Mouse (Mus musculus) heart, postnatal 36 days (tissue): ENCODE measurements around the gene Atrnl1. TPM values are rescaled to one million over a fixed set of nuclear protein-coding genes. Genes with fewer than 3 reads are reported as not detected.
A peak's percentile ranks its signal among the peaks of the same experiment; 100 is the strongest.

Experiments
- DNase-seq, 2 experiments: peaks; one replicate each; pipeline ENCODE4 v3.0.0; 2021 to 2022
- intact Hi-C: fragments of 180-260 bp; cut with DNase I; formaldehyde crosslinking; loops from one replicate; pipeline ENCODE4 v1.15.1; 2025
- total RNA-seq, 2 experiments: library from RNA; stranded (reverse); gene quantifications; 2 replicates each; pipeline ENCODE4 v1.2.3; 2021

Atrnl1 gene
- total RNA-seq, 2 experiments from 2014 or later: 15.4 to 15.8 TPM

DNA sequence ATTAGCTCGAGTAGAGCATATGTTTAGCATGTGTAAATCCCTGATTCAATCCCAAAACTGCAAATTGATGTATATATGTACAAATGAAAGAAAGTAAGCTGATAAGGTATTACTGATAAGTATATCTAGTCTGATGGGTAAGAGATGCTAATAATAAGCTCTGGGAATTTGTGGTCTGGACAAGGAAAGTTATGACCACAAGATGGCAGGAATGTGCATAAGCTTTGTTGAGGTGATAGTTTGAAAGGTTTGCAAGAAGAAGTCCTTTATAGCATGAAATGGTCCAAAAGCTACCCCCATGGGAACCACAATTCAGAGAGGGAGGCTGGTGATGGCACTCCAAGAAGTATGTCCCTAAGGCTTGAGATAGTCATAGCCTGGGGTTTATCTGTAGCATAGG lies 289.2 kb downstream of the Atrnl1 start:
- intact Hi-C loops: loop anchor here (1.0 kb wide), 1 partner anchor 569 kb away; no protein-coding TSS in a partner anchor
- DNase-seq: no peak

DNA sequence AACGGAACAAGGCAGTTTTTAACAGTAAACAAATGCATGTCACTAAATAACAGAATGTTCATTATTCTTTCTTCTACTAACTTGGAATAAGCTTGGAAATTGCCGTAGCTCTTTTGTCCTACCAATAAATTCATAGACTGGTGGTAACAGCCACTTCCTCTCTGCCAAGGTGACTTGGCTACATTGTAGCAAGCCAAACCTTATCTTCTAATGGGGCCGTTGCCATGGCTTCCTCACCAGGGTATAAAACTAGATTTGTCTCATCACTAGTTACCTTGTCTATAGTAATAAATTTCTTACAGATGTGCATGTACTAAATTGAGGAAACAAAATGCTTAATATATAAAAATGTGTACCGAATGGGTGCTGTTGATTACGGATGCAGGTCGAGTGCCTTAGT lies 298.6 kb downstream of the Atrnl1 start:
- intact Hi-C loops: no loop called here
- no peak for DNase-seq

DNA sequence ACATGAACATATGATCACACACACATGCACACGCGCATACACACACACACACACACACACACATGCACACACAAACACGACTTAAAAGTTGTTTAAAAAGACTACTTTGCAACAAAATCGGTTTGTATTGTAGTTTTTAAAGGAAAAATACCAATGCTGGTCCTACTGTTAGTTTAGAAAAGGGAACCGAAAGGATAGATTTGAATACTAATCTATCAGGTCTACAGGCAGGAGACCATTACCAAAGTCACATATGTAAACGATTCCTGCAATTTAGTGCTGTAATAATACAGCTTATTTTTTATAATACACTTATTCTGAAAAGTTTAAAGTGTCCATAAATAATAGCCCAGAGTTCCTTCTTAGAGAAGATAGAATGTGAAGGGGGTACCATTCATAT lies 299.8 kb downstream of the Atrnl1 start:
- intact Hi-C loops: no loop called here

DNA sequence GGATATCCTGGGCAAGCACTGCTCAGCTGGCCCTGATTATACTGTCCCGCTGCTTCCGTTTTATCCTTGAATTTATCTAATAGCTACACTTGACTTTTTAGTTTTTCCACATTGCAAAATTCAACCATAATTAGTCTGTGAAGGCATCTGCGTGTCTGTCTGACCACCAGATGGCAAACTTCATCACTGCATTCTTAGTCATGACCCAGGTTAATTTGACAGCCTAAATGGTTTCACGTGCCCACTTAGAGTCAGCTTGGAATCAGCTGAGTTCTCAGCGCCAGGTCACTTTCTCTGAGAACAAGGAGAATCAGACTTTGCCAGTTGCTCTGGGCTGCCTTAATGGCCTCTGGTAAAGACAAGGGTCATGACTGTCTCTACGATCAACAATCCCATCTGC lies 305.5 kb downstream of the Atrnl1 start:
- intact Hi-C loops: loop anchor here (2.0 kb wide), 1 partner anchor 552 kb away; no protein-coding TSS in a partner anchor
- DNase-seq: no peak

More for the DNA sequence above, 299.8 kb downstream of the Atrnl1 start:
- no peak for DNase-seq

DNA sequence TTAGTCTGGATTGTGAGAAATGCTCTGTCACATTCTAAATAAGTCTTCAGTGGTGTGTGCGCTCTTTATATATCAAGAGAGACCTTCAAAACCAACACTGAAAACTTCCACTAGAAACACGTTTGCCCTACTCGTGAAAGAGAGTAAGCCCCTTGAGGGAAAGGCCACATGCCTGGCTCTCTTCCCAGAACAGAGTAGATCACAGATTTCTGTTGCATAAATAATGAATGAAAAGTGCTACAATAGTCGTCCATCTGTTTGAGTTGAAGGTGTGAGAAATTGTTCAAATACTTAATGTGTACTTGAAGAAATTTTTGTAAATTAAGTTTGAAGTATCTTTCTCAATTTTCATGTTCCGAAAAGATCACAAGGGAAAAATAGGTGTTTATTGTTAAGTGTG lies 312.2 kb downstream of the Atrnl1 start:
- no peak for DNase-seq
- intact Hi-C loops: no loop called here

DNA sequence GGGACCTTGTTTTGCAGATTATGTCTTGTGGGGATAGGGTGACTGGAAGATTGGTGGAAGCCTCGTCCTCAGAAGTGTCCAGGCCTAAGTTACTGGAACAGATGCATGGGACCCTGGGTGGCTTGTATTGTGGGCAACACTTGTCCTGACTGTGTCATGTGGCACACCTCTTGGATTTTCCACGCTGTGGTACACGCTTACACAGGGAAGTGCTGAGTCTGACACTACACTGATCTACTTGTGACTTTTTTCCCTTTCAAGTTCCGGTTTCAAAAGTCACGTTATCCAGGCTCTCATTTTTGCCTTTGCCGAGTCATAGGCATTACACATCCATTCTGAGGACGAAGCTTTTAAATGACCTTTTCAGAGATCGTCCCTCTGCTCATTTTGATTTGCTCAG lies 314.0 kb downstream of the Atrnl1 start:
- no peak for DNase-seq
- intact Hi-C loops: no loop called here

DNA sequence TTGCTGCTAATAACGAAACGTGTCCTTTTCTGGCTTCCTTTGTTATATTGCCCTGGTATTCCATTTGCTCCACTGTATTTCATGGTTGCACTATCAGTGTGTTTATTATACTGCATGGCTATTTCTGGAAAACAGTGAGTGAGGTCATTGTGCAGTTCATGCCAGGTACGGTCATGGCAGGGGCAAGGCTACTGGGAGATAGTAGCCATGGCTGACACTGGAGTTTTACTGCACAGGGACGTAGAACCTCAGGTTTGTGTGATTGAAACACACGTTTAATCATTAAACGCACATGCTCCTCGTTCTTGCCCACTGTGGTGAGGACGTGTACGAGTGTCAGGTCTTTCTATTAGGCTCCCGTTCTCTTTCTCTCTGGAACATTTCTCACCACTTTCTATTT lies 314.8 kb downstream of the Atrnl1 start:
- DNase-seq: peak in 1 of 2 experiments; percentile 34
- intact Hi-C loops: no loop called here

DNA sequence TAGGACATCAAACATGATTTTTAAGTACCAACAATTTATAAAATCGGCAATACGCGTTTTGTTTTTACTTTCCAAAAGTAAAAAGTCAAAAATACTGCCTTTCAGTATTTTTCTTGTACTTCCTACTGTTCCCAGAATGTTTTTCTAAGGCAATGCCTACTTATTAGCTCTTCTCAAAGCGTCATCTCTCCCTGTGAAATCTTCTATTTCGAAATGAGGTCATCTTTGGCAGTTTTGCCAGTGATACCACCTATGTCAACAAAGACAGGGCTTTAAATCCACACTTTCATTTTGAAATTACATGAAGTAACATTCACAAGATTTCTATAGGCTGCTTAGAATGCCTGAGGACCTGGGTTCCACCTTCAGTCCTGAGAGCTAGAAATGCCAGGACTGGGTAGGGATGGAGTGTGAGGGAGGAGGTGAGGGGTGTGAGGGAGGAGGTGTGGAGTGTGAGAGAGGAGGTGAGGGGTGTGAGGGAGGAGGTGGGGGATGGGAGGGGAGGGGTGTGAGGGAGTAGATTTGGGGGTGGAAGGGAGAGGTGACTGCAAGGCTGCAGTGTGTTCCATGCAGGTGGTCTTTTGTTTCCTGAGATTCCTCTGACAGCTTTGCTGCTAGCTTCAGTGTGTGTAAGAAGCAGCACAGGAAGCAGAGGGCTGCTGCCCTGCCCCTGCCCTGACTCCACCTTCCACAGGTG lies 315.5 kb downstream of the Atrnl1 start:
- no peak for DNase-seq
- intact Hi-C loops: no loop called here

DNA sequence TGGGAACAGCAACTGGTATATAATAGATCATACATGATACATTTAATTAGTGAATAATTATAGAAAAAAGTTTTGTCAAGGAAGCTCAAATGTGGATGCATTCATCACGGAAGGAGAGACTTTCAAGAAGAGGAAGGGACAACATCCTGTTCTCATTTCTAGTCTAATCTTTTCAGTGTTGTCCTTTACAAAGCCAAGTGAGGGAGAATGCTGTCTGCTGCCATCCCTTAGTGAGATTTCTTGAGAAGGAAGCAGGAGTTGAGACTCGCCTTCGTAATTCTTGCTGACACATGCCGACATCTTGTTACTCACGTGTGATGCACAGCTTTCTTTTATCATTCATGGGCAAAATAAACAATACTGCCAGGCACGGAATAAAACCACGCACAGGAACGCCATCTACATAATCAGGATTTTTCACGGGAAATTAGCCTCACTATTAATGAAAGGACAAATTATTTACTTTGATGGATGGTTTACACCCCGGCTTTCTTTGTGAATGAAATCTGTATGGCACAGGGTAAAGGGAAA lies 316.2 kb downstream of the Atrnl1 start:
- no peak for DNase-seq
- intact Hi-C loops: no loop called here

DNA sequence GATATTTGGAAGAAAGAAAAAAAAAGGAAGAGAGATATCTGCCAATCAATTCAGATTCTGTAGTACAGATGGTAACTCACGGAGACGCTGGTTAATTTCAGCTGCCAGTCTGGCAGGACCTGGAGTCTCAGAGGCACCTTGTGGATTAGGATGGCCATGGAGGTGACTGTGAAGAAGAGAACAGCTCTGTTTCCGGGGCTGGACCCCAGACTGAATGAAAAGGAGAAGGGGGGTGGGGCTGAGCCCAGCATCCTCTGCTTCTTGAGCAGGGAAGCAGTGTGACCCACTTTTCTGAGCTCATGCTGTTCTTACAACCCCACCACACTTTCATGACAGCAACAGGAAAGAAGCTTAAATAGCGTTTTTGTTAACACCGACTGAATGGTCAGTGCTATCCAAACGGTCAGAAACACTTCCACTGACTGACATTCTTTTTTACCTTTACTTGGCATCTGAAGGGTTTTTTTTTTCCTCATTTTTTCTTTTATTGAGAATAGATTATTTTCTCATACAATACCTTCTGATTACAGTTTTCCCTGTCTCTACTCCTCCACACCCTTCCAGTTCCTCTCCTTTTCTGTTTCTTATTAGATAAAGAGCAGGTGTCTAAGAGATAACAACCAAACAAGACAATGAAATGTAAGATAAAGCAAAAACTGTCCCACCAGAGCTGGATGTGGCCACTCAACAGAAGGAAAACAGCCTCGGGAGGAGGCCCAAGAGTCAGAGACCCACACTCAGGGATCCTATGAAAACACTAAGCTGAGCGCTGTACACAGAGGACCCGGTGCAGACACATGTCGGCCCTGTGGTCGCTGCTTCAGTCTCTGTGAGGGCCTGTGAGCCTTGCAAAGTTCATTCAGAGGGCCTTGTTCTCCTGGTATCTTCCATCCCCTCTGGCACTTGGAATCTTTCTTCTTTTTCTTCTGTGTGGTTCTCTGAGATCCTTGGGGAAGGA lies 317.0 kb downstream of the Atrnl1 start:
- intact Hi-C loops: no loop called here
- no peak for DNase-seq

DNA sequence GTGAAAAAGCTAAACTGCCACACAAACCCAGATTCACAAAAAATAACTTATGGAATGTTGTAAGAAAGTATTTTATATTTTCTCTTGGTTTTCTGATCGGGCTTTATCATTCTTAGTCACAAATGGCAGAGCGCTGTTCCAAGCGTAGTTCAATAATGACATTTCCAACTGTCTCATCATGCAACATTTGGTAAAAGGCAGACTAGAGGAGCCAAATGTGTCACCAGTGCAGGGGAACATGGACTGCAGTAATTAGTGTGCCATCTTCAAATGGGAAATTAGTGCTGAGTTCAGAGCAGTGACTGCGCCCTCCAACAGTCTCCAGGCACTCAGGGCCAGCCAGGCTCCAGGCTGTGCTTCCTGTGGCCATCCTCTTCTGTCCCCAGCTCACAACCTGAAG lies 320.8 kb downstream of the Atrnl1 start:
- intact Hi-C loops: no loop called here
- no peak for DNase-seq

DNA sequence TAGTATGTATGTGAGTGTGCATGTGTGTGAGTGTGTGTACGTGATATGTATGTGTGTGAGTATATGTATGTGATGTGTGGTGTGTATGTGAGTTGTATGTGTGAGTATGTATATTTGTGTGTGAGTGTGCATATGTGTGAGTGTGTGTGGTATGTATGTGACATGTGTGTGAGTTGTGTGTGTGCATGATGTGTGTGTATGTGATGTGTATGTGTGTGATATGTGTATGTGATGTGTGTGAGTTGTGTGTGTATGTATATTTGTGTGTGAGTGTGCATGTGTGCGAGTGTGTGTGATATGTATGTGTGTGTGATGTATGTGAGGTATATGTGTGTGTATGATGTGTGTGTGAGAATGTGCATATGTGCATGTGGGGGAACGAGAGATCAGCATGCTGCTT lies 326.0 kb downstream of the Atrnl1 start:
- no peak for DNase-seq
- intact Hi-C loops: no loop called here

DNA sequence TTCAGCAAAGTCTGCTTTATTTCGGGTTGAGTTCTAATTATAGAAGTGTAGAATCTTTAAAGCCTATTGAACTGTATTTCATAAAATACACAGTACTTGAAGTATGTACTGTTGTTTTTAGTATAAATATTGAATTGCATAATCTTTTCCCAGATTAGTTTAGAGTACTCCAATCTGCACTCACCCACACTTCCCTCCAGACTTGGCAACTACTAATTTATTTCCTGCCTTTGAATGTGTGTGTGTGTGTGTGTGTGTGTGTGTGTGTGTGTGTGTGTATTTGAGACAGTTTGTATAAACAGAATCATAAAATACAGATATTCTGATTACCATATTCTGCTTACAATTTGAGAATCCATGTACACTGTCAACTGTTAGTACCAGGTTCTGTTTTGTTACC lies 328.3 kb downstream of the Atrnl1 start:
- no peak for DNase-seq
- intact Hi-C loops: no loop called here

DNA sequence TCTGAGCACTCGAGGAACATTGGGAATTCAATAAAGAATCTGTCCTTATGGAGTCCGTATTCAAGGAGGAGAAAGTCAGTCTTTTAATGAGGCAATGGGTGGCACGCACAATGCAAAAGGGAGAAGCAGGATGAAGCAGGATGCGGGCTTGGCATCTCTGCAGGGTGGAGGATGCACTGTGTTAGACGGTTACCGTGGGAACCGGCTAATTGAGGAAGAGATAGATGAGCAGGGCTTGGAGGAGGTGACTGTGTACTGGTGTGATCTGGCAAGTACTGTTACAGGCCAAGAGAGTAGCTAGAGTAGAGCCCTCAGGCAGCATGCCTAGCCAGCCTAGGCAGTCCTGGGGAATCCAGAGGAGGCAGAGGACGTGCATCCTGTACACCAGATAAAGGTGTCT lies 330.7 kb downstream of the Atrnl1 start:
- intact Hi-C loops: no loop called here
- no peak for DNase-seq

DNA sequence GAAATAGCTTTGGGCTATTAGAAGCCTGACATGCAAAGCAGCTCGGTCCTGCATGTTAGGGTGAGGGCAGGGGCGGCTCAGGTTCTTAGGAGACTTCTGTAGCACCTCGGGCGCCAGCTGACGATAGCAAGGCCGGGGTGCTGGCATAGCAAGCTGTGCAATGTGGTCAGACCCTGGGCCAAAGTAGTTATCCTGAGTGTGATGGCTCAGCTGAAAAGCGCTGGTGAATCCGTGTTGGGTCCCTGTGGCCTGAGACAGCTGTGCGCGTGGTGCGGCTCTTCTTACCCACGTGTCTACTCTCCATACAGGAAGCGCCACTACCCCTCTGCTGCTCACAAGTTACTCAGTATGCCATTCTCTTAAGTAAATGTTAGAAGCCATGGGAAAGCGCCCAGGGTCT lies 331.4 kb downstream of the Atrnl1 start:
- no peak for DNase-seq
- intact Hi-C loops: no loop called here

DNA sequence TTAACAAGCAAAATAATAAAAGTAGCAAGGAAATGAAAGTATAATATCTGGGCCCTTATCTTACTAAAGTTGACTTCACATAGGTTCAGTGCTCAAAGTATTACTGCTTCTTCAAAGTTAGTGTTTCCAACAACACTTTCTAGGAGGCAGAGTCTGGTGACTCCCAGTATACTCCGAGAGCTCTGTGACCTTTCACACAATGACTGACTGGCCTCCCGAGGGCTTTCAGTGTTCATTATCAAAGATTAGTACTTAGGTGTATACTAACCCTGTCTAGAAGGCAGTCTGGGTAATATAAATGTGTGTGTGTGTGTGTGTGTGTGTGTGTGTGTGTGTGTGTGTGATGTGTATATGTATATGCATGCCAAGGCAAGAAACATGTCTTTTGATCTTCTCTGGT lies 332.5 kb downstream of the Atrnl1 start:
- intact Hi-C loops: no loop called here
- DNase-seq: no peak

DNA sequence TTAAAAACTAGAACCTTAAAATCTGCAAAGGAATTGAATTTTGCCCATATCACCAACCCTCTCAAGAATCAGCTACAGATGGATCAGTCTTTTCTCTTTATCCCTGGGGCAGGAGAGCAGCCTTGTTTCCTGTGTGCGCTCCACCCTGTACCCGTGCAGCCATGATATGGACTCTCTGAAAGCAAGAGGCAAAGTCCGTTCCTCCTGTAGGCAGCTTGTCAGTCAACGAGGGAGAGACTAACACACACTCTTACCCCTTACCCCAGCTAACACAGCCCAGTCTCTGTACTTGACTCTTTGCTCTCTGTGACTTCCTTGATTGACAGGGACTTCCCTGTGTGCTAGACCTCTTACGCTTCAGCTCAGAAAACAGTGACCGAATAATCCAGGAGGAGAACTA lies 333.8 kb downstream of the Atrnl1 start:
- DNase-seq: no peak
- intact Hi-C loops: no loop called here

DNA sequence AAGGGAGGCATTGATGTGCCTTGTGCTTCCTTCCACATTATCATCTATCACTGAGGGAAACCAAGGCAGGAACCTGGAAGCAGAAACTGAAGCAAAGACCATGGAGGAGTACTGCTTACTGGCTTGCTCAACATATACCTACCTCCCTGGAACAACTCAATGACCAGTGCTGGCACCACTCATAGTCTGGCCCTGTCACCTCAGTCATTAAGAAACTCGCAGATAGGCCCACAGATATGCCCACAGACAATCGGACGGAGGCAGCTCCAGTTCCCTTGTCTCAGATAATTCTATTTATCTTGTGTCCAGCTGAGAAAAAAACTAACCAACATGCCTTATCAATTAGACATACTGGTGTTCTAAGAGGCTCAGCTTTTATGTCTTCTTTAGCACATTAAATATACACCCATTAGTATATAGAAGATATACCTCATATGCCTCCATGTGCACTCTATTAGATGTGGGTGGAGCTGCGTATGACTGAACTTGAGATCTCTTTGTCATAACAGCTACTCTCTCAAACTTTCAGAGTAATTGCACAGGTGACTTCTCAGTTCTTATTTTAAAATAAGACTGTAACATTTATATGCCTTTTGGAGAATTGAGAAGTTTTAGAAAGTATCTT lies 334.9 kb downstream of the Atrnl1 start:
- intact Hi-C loops: no loop called here
- no peak for DNase-seq

DNA sequence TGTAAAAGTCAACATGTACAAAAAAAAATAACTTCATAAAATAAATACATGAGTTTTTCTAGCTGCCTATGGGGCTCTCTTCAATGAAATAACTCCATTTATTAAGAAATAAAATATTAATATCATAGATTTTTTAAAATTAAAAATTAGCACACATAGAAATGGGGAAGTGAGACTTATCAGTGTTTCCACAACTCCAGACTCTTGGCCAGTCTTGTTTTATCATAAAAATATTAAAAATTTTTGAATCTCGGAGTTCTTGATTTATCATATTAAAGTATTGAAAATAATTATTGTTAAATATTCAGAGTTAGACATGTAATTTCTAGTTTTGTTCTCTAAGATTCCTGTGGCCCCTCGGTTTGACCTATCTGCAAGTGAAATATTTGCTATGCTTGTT lies 337.7 kb downstream of the Atrnl1 start:
- no peak for DNase-seq
- intact Hi-C loops: no loop called here

DNA sequence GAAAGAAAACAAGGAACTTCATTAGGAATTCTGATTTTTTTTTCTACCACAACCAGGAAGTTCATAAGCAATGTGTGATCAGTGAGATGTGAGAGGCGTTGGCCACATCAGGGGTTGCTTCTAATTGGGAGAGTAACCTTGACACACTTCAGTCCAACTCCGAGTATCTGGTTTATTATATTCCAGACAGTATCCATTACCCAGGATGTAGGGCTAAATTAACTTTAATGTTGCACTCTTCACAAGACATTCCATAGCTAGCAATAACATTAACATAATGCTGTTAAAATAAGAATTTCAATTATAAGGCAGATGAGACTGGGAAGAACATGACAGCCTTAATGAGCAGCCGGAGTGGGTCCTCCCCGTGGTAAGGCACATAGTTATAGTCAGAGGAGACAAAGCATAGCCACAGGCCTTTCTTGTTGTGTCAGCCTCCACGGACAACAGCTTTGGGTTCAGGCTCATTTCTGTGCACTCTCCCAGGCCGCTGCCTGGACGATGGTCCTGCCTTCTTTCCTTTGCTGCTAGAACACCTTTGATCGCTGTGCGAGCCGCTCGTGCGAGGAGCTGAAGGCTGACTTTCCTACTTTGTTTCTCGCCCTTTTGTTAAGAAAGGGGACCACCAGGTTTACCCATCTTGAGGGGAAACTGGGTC lies 338.6 kb downstream of the Atrnl1 start:
- intact Hi-C loops: no loop called here
- DNase-seq: no peak

DNA sequence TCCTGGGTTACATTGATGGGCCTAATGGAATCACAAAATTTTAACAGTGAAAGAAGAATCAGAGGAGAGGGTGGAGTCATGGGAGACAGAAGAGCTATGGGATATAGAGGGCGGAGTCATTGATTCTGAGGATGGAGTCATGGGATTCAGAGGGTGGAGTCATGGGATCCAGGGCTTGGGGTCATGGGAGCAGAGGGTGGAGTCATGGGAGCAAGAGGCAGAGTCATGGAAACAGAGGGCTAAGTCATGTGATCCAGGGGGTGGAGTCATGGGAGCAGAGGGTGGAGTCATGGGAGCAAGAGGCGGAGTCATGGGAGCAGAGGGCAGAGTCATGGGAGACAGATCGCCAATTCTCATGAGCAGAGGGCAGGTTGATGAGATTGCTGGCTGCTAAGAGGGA lies 343.3 kb downstream of the Atrnl1 start:
- DNase-seq: no peak
- intact Hi-C loops: no loop called here
